Mouse (Mus musculus): ENCODE results near the gene Ncor2.

GRCm38 (mm10) chr5:125122049-125122448 is 57.0 kb downstream of the Ncor2 start:
- TF ChIP-seq CTCF (conservative IDR thresholded peaks at IDR 0.05; ENCODE audit: low read length) (no peak), NANOG (IDR thresholded peaks at IDR 0.05; ENCODE audit: borderline replicate concordance, low read length) (no peak), POU5F1 (IDR thresholded peaks at IDR 0.05; ENCODE audit: borderline replicate concordance, low read length) (no peak)
